Mouse (Mus musculus): ENCODE measurements around the gene Nupr1l. TPM values are rescaled to one million over a fixed set of nuclear protein-coding genes. Genes with fewer than 3 reads are reported as not detected.

Gene Nupr1l
- polyA plus RNA-seq, 2 experiments from 2014 or later: not detected

Other genes with a start within 250 kb of the Nupr1l start
- gene Zfp11, start 238.4 kb upstream of the Nupr1l start, polyA plus RNA-seq (2017; shearing (Covaris generic)): 1 to 10 TPM; 3.2 to 3.3 TPM
- gene Sept14, start 200.0 kb upstream of the Nupr1l start, polyA plus RNA-seq (2017; shearing (Covaris generic)): under 1 TPM in 1 of 2 experiments, not detected in 1; 0.29 TPM
- 100 to 1,000 TPM; 117 to 121 TPM for gene Mrps17, start 193.0 kb upstream of the Nupr1l start, polyA plus RNA-seq (2017; shearing (Covaris generic))
- gene Nipsnap2, start 183.5 kb upstream of the Nupr1l start, polyA plus RNA-seq (2017; shearing (Covaris generic)): 10 to 100 TPM; 65.5 to 74.7 TPM
- 10 to 100 TPM; 55.0 to 73.8 TPM for gene Psph, start 121.1 kb upstream of the Nupr1l start, polyA plus RNA-seq (2017; shearing (Covaris generic))
- gene Sumf2, start 61.6 kb upstream of the Nupr1l start, polyA plus RNA-seq (2017; shearing (Covaris generic)): 10 to 100 TPM; 12.3 to 17.1 TPM
- gene Chchd2, start 21.1 kb upstream of the Nupr1l start, polyA plus RNA-seq (2017; shearing (Covaris generic)): 100 to 1,000 TPM; 408 to 480 TPM
- 1 to 10 TPM; 1.0 to 3.1 TPM for gene Zbed5, start 12.8 kb upstream of the Nupr1l start, polyA plus RNA-seq (2017; shearing (Covaris generic))
- gene Phkg1, start 10.0 kb upstream of the Nupr1l start, polyA plus RNA-seq (2017; shearing (Covaris generic)): under 1 TPM in 1 of 2 experiments, not detected in 1; 0.49 TPM
- gene Vkorc1l1, start 33.4 kb downstream of the Nupr1l start, polyA plus RNA-seq (2017; shearing (Covaris generic)): 1 to 10 TPM; 4.8 to 6.6 TPM
- gene Gusb, start 94.5 kb downstream of the Nupr1l start, polyA plus RNA-seq (2017; shearing (Covaris generic)): 10 to 100 TPM; 46.3 to 48.2 TPM
- gene Asl, start 120.7 kb downstream of the Nupr1l start, polyA plus RNA-seq (2017; shearing (Covaris generic)): 100 to 1,000 TPM in 1 of 2 experiments, 10 to 100 TPM in 1; 88.6 to 112 TPM
- gene Crcp, start 120.8 kb downstream of the Nupr1l start, polyA plus RNA-seq (2017; shearing (Covaris generic)): 10 to 100 TPM; 43.7 to 70.6 TPM
- gene Tpst1, start 164.8 kb downstream of the Nupr1l start, polyA plus RNA-seq (2017; shearing (Covaris generic)): 1 to 10 TPM; 1.4 to 3.1 TPM
- gene Kctd7, start 236.3 kb downstream of the Nupr1l start, polyA plus RNA-seq (2017; shearing (Covaris generic)): 1 to 10 TPM; 2.6 to 3.2 TPM